Mouse (Mus musculus) spleen, postnatal 4 days (tissue): ENCODE measurements around the gene Klhdc1.

Experiments used
- DNase-seq, 2 experiments: peaks; one replicate each; pipeline ENCODE4 v3.0.0; 2022; ENCODE audit warnings: low spot score in 2 of 2

The Klhdc1 gene

DNA sequence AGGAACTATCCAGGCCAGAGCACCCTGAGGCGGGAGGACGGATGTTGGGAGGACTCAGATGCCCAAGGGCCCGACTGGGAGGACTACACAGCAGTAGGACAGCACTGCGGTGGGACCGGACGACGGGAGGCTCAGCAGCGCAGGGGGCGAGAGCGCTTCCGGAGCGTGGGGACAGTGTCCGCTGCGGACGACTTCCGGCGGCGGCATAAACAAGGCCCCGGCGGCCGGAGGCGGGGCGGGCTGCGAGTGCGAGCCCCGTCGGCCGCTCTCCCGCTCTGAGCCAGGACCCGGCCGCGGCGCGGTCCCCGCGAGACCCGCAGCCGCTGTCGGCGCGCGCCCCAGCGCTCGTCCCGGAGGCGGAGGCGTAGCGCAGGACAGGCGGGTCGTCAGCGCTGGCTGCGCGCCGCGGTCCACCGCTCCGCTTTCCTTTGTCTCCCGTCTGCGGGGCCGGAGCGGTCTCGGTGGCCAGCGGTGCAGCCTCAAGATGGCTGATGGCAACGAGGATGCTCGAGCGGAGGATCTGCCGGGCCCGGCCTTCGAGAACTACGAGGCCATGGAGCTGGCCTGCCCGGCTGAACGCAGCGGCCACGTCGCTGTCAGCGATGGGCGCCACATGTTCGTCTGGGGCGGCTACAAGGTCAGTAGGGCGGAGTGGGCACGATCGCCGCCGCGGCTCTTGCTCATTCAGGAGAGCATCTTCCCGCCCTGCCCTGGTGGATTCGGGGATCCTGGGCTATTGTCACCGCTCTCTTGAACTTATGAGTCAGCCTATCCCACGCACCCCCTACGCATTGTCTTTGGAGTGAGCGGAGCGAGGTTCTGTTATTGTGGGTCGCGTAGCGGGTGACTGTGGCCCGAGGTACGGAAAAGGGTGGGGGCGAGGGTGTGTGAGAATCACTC is 55.8 kb downstream of the Klhdc1 start, which contains the start of gene Klhdc2:
Klhdc2 (plus strand) TSS at position 171 of the 900 bp plus-strand sequence.
- DNase-seq, result peak; percentile 79 to 90

DNA sequence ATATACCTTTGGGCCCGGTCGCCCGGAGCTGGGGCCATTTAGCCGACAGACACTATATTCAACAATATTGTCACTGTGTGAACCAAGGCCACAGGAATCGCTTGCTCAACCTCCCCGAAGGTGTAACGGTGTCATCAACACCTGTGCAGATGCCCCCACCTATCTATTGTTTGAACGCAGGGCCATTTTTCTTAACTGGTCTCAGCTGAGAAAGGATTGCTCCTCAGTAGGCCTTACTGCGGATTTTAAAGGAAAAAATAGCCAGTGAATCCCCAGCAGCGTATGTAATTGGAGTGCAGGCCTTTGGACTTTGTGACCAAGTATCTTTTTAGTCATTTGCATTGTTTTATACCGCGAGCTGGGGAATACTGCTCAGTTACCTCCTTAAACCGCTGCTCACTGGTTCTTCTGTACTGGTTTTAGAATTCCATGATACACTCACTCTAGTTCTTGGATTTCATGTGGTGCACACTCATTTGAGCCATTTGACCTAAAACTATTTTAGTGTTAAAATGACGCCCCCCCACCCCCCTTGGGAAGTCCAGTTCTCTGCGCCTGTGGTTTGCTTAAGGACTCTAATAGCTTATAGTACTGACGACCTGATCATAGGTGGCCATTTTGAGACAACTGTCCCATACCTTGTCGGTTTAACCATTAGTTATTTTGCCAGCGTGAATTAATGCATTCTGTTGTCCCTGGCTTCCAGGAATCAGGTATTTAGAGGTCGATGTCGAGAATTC is 56.6 kb downstream of the Klhdc1 start:
- DNase-seq, result no peak

DNA sequence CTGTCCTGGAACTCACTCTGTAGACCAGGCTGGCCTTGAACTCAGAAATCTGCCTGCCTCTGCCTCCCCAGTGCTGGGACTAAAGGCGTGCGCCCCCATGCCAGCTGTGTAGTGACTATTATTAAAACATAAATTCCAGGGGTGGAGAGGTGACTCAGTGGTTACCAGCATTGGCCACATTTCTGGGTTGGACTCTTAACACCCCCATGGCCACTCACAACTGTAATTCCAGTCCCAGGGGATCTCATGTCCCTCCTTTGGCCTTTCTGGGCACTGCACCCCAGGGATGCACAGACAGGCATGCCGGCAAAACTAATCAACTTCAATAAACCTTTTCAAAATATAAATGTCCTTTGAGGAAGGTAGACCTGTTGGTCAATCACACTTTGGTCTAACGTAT is 57.3 kb downstream of the Klhdc1 start:
- no peak for DNase-seq

DNA sequence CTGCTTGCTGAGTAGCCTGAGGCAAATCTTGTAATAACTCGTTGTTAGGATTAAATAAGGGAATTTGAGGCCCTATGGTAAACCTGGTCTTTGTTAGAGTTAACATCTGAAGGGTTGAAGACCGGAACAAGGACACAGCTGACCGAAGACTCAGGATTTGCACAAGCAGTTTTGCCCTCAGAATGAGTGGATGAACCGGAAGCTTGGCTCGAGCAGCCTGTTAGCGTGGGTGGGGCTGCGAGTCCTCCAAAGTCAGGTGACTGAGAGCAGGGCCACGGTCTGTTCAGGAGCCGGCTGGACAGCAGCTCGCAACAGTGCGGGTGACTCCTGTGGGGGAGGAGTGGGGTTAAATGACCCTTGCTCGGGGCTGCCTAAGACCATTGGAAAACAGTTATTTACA is 58.3 kb downstream of the Klhdc1 start:
- no peak for DNase-seq

DNA sequence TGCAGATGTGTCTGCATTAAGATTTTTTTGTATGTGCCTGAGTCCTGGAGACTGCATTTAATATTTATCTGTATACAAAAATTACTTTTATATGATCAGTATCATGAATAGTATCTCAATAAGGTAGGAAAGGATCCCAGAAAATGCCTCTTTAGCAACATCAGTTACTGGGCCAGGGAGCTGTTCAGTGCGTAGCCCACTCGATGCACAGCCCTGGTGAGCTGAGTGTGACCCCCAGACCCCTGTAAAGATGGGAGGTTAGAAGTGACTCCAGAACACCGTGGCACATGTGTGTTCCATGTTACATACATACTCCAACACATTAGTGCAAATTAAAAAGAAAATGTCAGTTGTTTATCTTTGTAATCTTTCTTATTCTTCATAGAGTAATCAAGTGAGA is 58.9 kb downstream of the Klhdc1 start:
- DNase-seq, result no peak

DNA sequence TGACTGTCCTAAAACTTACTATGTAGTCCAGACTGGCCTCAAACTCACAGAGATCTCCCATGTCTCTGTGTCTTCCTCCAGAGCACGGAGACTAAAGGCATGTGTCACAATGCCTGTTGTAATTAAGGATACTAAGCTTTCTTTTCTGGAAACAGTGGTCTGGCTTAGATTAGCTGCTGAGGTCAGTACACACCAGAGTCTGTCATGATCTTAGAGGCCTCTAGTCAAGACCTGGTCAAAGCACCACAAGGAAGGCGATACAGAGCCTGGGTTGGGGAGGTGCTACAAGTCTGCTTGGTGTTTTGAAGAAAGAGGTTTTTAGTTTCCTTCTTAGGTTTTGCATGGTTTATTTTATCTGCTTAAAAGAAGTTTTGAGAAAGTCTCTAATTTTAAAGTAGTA is 59.4 kb downstream of the Klhdc1 start:
- DNase-seq, result no peak

DNA sequence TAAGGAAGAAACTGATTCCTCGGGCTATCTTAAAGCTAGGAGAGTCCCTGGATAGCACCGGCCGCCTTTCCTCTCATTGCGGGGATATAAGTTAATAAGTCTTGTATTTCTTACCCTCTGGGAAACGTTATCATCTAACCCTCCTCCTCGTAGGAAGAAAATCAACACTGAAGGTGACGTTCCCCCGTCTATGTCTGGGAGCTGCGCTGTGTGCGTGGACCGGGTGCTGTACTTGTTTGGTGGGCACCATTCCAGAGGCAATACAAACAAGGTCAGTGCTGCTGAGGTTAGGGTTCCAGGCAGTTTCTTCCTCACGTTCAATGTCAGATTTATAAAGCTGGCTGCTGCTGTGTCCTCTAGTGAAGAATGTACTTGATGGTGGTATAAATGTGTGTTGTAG is 61.2 kb downstream of the Klhdc1 start:
- DNase-seq, result no peak

DNA sequence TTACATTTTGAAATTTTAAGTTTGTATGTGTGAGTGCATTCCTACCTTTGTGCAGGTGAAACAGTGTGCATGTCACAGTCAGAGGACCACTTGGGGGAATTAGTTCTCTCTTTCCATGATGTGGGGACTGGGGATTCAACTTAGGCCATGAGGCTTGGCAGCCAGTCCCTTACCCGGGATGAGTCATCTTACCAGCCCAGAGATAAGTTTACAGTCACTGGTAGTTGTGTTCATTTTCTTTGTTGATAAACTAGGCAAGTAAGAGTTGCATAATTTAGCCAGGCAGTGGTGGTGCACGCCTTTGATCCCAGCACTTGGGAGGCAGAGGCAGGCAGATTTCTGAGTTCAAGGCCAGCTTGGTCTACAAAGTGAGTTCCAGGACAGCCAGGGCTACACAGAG is 63.1 kb downstream of the Klhdc1 start:
- no peak for DNase-seq

DNA sequence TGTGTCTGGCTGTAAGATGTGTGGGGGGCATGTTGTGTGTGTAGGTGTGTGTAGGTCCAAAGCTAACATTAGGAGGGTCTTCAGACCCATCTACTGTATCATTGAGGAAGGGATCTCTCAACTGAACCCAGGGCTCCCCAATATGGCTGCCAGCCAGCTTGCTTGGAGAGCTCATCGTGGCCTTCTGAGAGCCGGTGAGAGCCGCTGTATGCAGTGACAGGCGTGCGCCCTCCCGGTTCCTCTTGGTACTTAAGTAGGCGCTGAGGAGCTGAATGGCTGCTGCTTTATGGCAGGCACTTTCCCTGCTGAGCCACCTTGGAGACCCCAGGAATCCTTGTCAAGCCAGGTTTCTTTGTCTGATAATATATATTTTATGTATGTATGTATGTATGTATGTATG is 65.4 kb downstream of the Klhdc1 start:
- no peak for DNase-seq

DNA sequence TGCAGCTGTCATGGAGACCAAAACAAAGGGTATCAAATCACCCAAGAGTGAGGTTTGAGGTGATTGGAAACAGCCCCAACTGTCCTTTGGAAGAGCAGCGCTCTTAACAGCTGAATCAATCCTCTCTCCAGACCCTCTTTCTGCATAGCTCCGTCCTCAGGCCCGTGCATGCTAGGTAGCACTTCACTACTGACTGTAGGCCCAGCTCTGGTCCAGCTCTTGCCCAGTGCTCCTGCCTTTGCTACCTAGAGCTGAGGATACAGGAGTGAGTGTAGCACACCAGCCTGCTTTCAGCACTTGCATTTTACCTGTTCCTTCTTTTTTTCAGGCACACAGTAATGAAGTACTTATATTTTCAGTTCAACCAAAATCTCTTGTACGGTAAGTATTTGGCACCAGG is 68.7 kb downstream of the Klhdc1 start:
- DNase-seq, result no peak

DNA sequence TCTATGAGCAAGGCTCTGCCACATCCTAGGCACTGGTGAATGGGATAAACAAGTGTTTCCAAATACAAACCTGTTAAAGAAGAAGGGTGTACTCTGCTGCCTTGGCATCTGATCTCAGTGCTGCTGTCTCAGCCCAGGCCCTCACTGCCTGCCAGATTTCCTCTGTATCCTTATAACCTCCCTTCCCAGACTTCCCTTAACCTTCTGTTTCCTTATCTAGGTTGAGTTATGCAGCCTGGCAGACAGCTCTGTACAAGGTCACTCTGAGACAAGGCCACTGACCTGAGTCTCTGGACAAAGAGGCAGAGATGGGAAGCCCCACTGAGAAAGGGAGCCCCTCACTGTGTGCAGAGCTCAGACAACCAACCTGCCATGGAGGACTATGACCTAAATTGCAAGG is 77.5 kb downstream of the Klhdc1 start:
- DNase-seq, result no peak

DNA sequence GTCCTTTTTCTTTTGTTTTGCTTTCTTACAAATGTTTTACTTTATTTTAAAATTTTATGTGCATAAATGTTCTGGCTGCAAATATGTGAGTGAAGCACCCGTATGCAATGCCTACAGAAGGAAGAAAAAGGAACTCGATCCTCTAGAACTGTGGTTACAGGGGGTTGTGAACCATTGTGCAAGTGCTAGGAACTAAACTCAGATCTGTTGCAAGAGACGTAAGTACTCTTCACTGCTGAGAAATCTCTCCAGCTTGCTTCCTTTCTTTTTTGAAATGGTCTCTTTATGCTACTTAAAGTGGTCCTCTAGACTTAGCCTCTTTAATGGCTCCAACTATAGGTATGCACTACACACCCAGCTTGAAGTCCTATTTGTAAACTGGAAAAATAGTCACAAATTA is 90.2 kb downstream of the Klhdc1 start:
- DNase-seq, result no peak

DNA sequence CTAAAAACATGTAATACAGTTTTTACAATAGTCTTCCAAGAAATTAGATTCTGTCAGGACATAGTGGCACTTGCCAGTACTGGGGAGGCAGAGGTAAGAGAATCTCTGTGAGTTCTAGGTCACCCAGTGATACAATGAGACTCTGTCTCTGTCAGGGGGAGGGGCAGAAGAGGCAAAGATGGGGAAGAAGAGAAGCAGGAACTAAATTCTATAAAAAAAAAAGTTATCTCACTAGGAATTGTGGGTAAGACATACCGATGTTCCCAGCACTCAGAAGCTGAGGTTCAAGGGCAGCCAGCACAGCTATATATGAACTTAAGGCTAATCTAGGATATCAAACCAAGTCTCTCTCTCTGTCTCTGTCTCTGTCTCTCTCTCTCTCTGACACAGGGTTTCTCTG is 91.2 kb downstream of the Klhdc1 start:
- DNase-seq, result no peak

DNA sequence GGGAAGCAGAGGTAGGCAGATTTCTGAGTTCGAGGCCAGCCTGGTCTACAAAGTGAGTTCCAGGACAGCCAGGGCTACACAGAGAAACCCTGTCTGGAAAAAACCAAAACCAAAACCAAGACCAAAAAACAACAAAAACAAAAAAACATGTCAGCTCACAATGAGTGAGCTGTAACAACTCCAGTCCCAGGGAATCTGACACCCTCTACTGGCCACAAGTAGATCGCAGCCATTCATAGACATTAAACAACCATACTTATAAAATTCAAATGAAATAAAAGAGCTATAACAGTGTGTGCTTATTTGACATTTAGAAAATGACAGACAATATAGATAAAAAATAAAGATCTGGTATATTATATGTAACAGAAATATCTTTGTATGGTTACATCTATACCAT is 92.6 kb downstream of the Klhdc1 start:
- DNase-seq, result peak; percentile 37 to 69
